Mouse (Mus musculus) cerebellum, adult 2 months (tissue): ENCODE results near the gene 6430571L13Rik.

ENCODE experiments used
- CTCF ChIP-seq: fragments of 200-500 bp; IDR thresholded peaks from 2 replicates; pipeline ENCODE4 v1.5.1; 2011; ENCODE audit warnings: low read depth, mild to moderate bottlenecking, control low read depth, low read length, moderate library complexity, borderline replicate concordance; ENCODE audit not compliant: insufficient read depth
- POLR2A ChIP-seq: fragments of 200-500 bp; IDR thresholded peaks from 2 replicates; pipeline ENCODE4 v1.6.1; 2011; ENCODE audit warnings: low read length, control low read depth, borderline replicate concordance; ENCODE audit not compliant: insufficient read depth

DNA sequence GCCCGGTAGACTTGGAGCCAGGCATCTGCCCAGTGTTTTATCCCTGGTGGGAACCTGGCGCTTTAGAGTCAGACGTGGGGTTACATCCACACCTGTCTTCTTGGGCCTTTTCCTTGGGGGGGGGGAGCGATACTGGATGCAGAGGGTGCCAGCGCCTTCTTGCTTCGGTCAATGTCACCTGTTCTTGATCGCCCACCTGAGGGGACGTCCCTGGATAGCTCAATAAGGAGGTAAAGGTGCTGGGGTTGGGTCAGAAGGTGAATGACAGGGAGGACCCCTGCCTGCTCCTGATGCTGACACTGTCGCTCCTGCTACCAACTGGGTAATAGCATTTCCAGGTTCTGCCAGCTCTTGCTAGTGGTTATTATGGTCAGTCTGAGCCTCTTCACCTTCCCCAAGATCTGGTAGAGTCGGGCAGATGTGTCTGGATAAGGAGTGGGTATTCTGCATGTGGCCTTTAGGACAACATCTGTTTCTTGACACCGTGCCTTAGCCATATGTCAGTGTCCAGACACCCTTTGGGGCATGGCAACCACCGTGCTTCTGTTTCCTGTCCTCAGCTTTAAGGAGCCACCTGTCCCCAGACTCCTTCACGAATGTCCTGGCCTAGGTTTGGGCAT is 60.4 kb downstream of the 6430571L13Rik start:
- TF ChIP-seq CTCF (no peak), POLR2A (no peak)
